Mouse (Mus musculus) liver, adult 2 months (tissue): Measurements from ENCODE around the gene Cacng5.

Source experiments
- CTCF ChIP-seq: fragments of 200-500 bp; IDR thresholded peaks from 2 replicates; pipeline ENCODE4 v1.5.1; 2011; ENCODE audit warnings: low read depth, low read length, control low read depth
- POLR2A ChIP-seq: fragments of 200-500 bp; IDR thresholded peaks from 2 replicates; pipeline ENCODE4 v1.6.1; 2011; ENCODE audit warnings: low read length, control low read depth; ENCODE audit not compliant: insufficient read depth; ENCODE audit errors: extremely low read depth

- TF ChIP-seq CTCF, result no peak
- TF ChIP-seq POLR2A, result no peak
Observed at GRCm38 (mm10) chr11:107950658-107951057, 35.8 kb upstream of the Cacng5 start.
